10 mouse cellular contexts compared by ENCODE assay signal in the genomic region with DNA sequence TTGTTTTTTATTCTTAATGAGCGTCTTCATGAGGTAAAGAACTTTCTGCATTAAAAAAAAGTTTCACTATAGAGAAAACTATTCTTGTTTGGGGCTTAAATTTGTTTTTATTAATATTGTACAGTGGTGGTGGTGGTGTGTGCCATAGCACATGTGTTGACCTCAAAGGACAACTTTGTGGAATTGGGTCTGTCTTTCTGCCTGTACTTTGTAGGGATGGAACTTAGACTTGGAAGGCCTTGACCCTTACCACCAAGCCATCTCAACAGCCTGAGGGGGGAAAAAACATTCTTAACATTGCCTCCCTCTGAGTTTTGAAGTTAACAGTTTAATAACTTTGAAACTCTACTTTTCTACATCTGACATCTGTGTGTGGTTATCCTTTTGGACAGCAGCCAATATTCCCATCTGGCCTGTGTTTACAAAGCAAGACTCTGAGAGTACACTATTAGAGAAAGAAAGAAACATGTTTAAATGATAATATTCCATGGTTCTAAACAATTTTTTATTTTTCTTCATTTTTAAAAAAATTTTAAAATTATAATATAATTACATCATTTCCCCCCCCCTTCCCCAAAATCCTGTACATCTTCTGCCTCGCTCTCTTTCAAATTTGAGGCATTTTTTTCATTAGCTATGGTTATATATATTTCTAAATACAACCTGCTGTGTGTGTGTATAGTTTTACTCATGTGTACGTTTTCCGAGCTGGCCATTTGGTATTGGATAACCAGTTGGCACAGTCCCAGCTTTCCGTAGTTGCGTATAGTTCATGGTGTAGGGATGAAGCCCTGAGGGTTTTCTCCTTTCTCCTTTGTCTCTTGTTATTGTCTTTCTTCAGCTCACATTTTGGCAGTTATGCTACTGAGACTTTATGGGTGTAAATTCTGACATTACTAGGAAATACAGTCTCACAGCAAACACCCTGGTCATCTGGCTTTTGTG. TPM values are rescaled to one million over a fixed set of nuclear protein-coding genes. Genes with fewer than 3 reads are reported as not detected.
DNase-seq lines count a peak whose midpoint lies in the region; ATAC-seq and TF ChIP-seq lines count a peak whose summit lies in the region.
"Had no signal": no experiment of that assay in that cellular context is flagged by ENCODE, and none has a peak within 500 bp of the region (broad histone marks: within the 10 kb centered on the region; RNA-seq: fewer than 3 reads in every experiment).

No protein-coding gene starts in this region.

- TF ChIP-seq CTCF in lung, postnatal 0 days (IDR thresholded peaks at IDR 0.05): no peak

- H3K27ac ChIP-seq in embryonic facial prominence, embryonic 14.5 days (replicated peaks; ENCODE audit: low read depth, low read length): peak overlapping the region; percentile 90
- H3K27ac ChIP-seq in lung, postnatal 0 days (ENCODE audit: low read length): no peak overlapping the region
- H3K27ac ChIP-seq in kidney, embryonic 14.5 days (ENCODE audit: low read depth, low read length): no peak overlapping the region

- WGBS in embryonic facial prominence, embryonic 14.5 days: 29% methylated on average over 6 of the region's 6 CpGs
- 49% methylated on average over 6 of the region's 6 CpGs for WGBS in lung, postnatal 0 days
- 77% methylated on average over 6 of the region's 6 CpGs for WGBS in kidney, embryonic 14.5 days

- H3K4me3 ChIP-seq in embryonic facial prominence, embryonic 14.5 days (ENCODE audit: low read depth, low read length): no peak overlapping the region
- no peak overlapping the region for H3K4me3 ChIP-seq in lung, postnatal 0 days (ENCODE audit: low read depth, low read length)
- H3K4me3 ChIP-seq in kidney, embryonic 14.5 days (ENCODE audit: low read length): no peak overlapping the region

- no peak for TF ChIP-seq EP300 in lung, postnatal 0 days (IDR thresholded peaks at IDR 0.05)

- H3K9me3 ChIP-seq in embryonic facial prominence, embryonic 14.5 days (ENCODE audit: control insufficient read depth, low read length): no peaks in the 10 kb centered on the region
- H3K9me3 ChIP-seq in lung, postnatal 0 days (ENCODE audit: low read length): no peaks in the 10 kb centered on the region
- no peaks in the 10 kb centered on the region for H3K9me3 ChIP-seq in kidney, embryonic 14.5 days (ENCODE audit: control insufficient read depth, low read length)

- peak; percentile 34 to 40 for DNase-seq in cerebellum, postnatal 14 days
- peak; percentile 6 to 41 for DNase-seq in left cerebral cortex, postnatal 14 days (ENCODE audit: low spot score in 2 of 2)
- DNase-seq in left cerebral cortex, postnatal 36 days (ENCODE audit: low spot score in 2 of 2): no peak
- peak; percentile 95 for DNase-seq in embryonic facial prominence, embryonic 14.5 days (ENCODE audit: low spot score)
- DNase-seq in lung, postnatal 0 days (ENCODE audit: low spot score): peak; percentile 66
- no peak for DNase-seq in testis, postnatal 10 days (ENCODE audit: low spot score)

- no peak for ATAC-seq in cerebellum, adult (ENCODE audit: insufficient number of reproducible peaks, low FRiP score, low TSS enrichment)
- peak; percentile 92 for ATAC-seq in embryonic facial prominence, embryonic 14.5 days (ENCODE audit: low read depth)
- no peak for ATAC-seq in lung, postnatal 0 days
- no peak for ATAC-seq in kidney, embryonic 14.5 days (ENCODE audit: low FRiP score, low TSS enrichment)

- peaks cover 11% of the 10 kb centered on the region for H3K4me1 ChIP-seq in embryonic facial prominence, embryonic 14.5 days (ENCODE audit: control insufficient read depth, insufficient read depth, low read length)
- no peaks in the 10 kb centered on the region for H3K4me1 ChIP-seq in lung, postnatal 0 days (ENCODE audit: insufficient read depth, low read depth, low read length)
- no peaks in the 10 kb centered on the region for H3K4me1 ChIP-seq in kidney, embryonic 14.5 days (ENCODE audit: control insufficient read depth, insufficient read depth, low read length)

- no peaks in the 10 kb centered on the region for H3K27me3 ChIP-seq in embryonic facial prominence, embryonic 14.5 days (replicated peaks; ENCODE audit: control insufficient read depth, insufficient read depth, low read length)
- no peaks in the 10 kb centered on the region for H3K27me3 ChIP-seq in lung, postnatal 0 days (replicated peaks; ENCODE audit: insufficient read depth, low read length)
- no peaks in the 10 kb centered on the region for H3K27me3 ChIP-seq in kidney, embryonic 14.5 days (ENCODE audit: control insufficient read depth, insufficient read depth, low read length)

- peak overlapping the region; percentile 2; the same call in 1 of the 2 replicates for H3K4me2 ChIP-seq in embryonic facial prominence, embryonic 14.5 days (ENCODE audit: low read depth, low read length)
- no peak overlapping the region for H3K4me2 ChIP-seq in lung, postnatal 0 days (replicated peaks; ENCODE audit: low read depth, low read length)
- no peak overlapping the region for H3K4me2 ChIP-seq in kidney, embryonic 14.5 days (replicated peaks; ENCODE audit: low read depth, low read length)

- H3K9ac ChIP-seq in embryonic facial prominence, embryonic 14.5 days (ENCODE audit: low read depth, low read length): no peak overlapping the region
- H3K9ac ChIP-seq in lung, postnatal 0 days (replicated peaks; ENCODE audit: low read depth): no peak overlapping the region
- no peak overlapping the region for H3K9ac ChIP-seq in kidney, embryonic 14.5 days (ENCODE audit: low read depth, low read length)

- intact Hi-C loops in left cerebral cortex, postnatal 14 days (cut with DNase I): no loop called here
- intact Hi-C loops in left cerebral cortex, postnatal 36 days (cut with DNase I): no loop called here

- H3K36me3 ChIP-seq in embryonic facial prominence, embryonic 14.5 days (ENCODE audit: control insufficient read depth, insufficient read depth, low read length): no peaks in the 10 kb centered on the region
- H3K36me3 ChIP-seq in lung, postnatal 0 days (ENCODE audit: insufficient read depth, low read length): no peaks in the 10 kb centered on the region
- H3K36me3 ChIP-seq in kidney, embryonic 14.5 days (ENCODE audit: control insufficient read depth, insufficient read depth, low read length): no peaks in the 10 kb centered on the region

RNA-seq across cellular contexts. Expression of a gene that starts 2.0 kb away (rescaled TPM):
- under 1 TPM in 1 of 2 experiments, not detected in 1; 0.19 TPM for total RNA-seq in left cerebral cortex, postnatal 14 days (2021)
- total RNA-seq in left cerebral cortex, postnatal 36 days (2021): under 1 TPM; 0.20 to 0.32 TPM
- not detected in 2 replicates for polyA plus RNA-seq in embryonic facial prominence, embryonic 14.5 days (2014; fragmentation: Nextera tagmentation; extraction: Ambion mirVana)
- 0.15 and 0.26 TPM in 2 replicates for polyA plus RNA-seq in lung, postnatal 0 days (2015; fragmentation: Nextera tagmentation; extraction: Ambion mirVana)
- polyA plus RNA-seq in kidney, embryonic 14.5 days (2014; fragmentation: Nextera tagmentation; extraction: Ambion mirVana): not detected in 2 replicates
- total RNA-seq: left cerebral cortex, postnatal 10 days had no signal
- polyA plus RNA-seq: neural tube, embryonic 11.5 days had no signal

RNA-seq across cellular contexts. Expression of a gene that starts 45.5 kb away (rescaled TPM):
- total RNA-seq in left cerebral cortex, postnatal 14 days (2021): under 1 TPM; 0.59 to 0.79 TPM
- total RNA-seq in left cerebral cortex, postnatal 36 days (2021): under 1 TPM; 0.97 to 0.99 TPM
- 0.21 and 0.56 TPM in 2 replicates for polyA plus RNA-seq in embryonic facial prominence, embryonic 14.5 days (2014; fragmentation: Nextera tagmentation; extraction: Ambion mirVana)
- 0.57 and 0.79 TPM in 2 replicates for polyA plus RNA-seq in lung, postnatal 0 days (2015; fragmentation: Nextera tagmentation; extraction: Ambion mirVana)
- polyA plus RNA-seq in kidney, embryonic 14.5 days (2014; fragmentation: Nextera tagmentation; extraction: Ambion mirVana): 0.19 and 0.39 TPM in 2 replicates

RNA-seq across cellular contexts. Expression of a gene that starts 45.6 kb away (rescaled TPM):
- 10 to 100 TPM; 27.9 to 29.5 TPM for total RNA-seq in left cerebral cortex, postnatal 14 days (2021)
- 10 to 100 TPM; 23.7 to 28.6 TPM for total RNA-seq in left cerebral cortex, postnatal 36 days (2021)
- 66.9 and 67.7 TPM in 2 replicates for polyA plus RNA-seq in embryonic facial prominence, embryonic 14.5 days (2014; fragmentation: Nextera tagmentation; extraction: Ambion mirVana)
- polyA plus RNA-seq in lung, postnatal 0 days (2015; fragmentation: Nextera tagmentation; extraction: Ambion mirVana): 50.6 and 56.3 TPM in 2 replicates
- 47.2 and 61.6 TPM in 2 replicates for polyA plus RNA-seq in kidney, embryonic 14.5 days (2014; fragmentation: Nextera tagmentation; extraction: Ambion mirVana)

Comparison
In these comparisons a context has a peak if more than half of its experiments do, and no peak if none do; other contexts are left out.
1. DNase-seq: peak in cerebellum, postnatal 14 days (2 of 2), left cerebral cortex, postnatal 14 days (2 of 2), embryonic facial prominence, embryonic 14.5 days (single experiment) and lung, postnatal 0 days (single experiment); none in left cerebral cortex, postnatal 36 days (0 of 2) and testis, postnatal 10 days (single experiment).